Mouse (Mus musculus) left cerebral cortex, adult 18-20 months (tissue): Measurements from ENCODE around the gene P4hb. TPM values are rescaled to one million over a fixed set of nuclear protein-coding genes. Genes with fewer than 3 reads are reported as not detected.
"Not testable (repeated sequence)": the region's sequence is repeated elsewhere in the genome, so short reads cannot be mapped to it uniquely, and the experiment has no call there.

ENCODE experiments used
- DNase-seq, 2 experiments: peaks; one replicate each; pipeline ENCODE4 v3.0.0; 2021 to 2022; ENCODE audit warnings: low spot score in 2 of 2, mixed read lengths in 1 of 2
- total RNA-seq, 2 experiments: library from RNA; stranded (reverse); gene quantifications; 2 replicates each; pipeline ENCODE4 v1.2.3; 2021

The P4hb gene
- total RNA-seq, 2 experiments from 2014 or later: 127 to 129 TPM

- no peak for DNase-seq
Observed at GRCm38 (mm10) chr11:120573585-120574277, 678 bp upstream of the P4hb start.

- no peak for DNase-seq
Observed at GRCm38 (mm10) chr11:120572417-120572751, 669 bp downstream of the P4hb start.

DNA sequence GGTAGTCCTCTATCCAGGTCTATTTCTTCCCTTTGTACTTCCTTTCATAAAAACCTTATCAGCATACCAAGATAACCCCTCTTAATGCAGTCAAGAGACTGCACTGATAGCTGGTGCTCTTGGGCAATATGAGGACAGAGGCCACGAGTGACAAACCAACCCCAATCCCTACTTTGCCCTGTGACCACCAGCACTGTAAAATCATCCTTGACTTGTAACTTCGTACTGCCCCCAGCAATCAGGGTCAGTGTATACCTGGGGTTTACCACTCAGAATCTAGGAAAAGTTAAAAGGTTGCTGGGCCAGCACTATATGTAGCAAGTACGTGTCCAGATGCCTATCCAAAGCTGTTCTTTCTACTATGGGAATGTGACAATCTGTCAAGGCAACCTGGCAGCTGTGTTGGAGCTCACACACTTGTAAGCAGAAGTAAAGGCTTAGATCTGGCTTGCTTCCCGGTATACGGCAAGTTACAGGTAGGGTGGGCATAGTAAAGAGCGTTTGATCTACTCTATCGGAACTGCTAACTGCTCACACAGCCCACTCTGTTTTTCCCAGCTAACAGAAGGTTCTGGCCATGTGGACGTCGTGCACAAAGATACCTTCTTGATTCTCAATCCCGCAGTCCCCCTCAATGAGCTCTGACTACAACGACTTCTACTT is 1.2 kb downstream of the P4hb start:
- no peak for DNase-seq

- DNase-seq: no peak
Observed at GRCm38 (mm10) chr11:120571122-120571521, 1.9 kb downstream of the P4hb start.

DNA sequence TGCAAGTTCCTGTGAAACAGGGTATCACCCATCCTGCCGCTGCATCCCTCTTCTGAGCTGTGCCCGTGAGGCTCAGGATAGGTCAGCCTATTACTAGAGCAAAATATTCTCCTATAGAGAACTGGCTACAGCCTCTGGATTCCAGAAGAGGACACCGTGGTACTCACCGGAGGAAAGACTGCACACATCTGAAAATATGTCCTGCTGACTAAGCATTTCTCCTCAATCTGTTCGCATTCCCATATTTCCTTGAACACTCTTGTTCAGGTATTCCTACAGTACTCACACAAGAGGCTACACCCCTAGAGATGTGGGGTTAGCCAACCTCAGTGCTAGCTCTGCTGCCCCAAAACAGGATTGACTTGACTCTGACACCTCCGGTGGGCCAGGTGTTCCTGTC is 4.7 kb downstream of the P4hb start:
- no peak for DNase-seq

DNA sequence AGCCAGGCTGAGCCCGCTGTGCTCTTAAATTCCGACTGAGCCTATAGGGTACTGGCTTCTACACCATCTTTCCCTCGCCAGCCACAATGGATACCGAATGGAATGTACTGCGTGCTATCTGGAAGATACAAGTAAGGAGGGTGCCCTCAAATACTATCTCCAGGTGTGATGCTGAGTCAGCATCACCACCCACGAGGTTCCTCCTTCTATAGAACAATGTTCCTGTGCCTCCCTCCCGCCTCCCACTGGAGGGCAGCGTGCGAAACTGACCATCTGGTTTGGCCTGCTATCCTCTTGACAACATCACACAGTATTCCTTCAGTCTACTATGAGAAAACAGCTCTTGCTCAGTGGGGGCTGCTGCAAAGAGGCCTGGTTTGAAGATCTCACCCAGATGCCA is 7.9 kb downstream of the P4hb start:
- DNase-seq: no peak

DNA sequence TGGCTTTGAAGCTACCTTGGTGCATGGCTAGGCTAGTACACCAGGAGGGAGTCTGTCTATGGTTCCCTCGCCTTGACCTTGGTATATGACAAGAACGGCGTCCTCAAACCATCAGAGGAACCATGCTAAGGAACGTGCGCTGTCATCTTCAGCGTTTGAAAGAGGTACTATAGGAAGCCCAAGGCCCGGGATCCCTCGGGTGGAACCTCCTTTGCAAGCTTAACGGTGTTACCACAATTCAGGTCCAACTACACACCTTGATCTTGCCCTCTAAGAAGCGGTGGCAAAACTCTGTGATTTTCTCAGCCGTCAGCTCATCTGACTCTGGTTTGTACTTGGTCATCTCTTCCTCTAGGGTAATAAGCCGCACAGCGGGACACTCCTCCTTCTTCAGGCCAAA is 10.1 kb downstream of the P4hb start:
- DNase-seq: no peak

DNA sequence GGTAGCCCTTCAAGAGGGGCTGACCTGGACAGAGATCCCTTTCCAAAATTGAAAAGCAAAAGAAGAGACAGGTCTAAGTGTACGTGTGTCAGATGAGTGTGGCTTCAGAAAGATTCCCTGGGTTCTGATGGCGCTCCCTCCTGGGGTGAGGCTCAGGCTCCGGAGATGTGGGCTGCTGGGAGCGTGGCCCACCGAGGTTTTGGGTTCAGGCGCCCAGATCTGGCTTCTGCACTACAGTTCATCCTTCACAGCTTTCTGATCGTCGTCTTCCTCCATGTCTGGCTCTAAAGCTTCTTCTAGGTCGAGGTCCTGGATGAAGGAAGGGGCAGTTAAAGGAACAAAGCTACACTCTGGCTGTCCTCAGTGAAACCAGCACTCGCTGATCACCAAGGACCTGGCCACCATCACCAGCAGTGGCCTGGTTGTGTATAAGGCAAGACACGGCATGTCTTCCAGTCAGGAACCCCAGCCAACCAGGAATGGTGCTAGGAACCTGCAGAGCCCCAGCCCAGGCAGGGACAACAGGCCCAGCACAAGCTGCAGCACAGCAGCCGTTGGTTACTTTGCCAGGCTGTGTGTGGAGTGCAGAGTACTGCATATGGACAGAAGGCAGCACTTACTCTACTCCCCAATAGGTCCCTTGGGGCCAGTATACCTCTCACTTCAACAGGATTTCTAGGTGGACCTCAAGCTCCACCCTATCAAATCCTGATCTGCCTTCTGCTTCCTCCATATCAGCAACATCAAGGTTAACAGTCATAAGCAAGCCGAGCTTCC is 11.9 kb downstream of the P4hb start:
- no peak for DNase-seq

GRCm38 (mm10) chr11:120558843-120559242 is 14.2 kb downstream of the P4hb start:
- not testable (repeated sequence) for DNase-seq

GRCm38 (mm10) chr11:120555260-120555659 is 17.8 kb downstream of the P4hb start:
- no peak for DNase-seq

DNA sequence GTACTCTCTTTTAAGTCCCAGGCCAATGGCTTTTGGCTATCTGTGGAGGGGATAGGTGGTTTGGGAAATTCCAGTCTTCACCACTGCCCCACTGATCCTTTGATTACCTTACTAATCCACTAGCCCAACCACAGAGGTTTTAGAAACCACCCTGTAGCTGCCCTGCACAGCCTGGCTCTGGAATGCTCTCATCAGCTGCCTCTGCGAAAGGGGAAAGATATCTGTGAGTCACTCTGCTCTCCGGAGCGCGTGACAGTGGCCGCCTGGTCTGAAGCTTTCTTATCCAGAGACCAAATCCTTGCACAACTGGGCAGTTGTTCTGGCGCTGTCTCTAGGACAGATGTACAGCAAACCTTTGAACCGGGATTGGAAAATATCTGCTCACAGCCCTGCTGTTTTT is 18.2 kb downstream of the P4hb start:
- DNase-seq: no peak

- no peak for DNase-seq
Observed at GRCm38 (mm10) chr11:120552736-120553135, 20.3 kb downstream of the P4hb start.

DNA sequence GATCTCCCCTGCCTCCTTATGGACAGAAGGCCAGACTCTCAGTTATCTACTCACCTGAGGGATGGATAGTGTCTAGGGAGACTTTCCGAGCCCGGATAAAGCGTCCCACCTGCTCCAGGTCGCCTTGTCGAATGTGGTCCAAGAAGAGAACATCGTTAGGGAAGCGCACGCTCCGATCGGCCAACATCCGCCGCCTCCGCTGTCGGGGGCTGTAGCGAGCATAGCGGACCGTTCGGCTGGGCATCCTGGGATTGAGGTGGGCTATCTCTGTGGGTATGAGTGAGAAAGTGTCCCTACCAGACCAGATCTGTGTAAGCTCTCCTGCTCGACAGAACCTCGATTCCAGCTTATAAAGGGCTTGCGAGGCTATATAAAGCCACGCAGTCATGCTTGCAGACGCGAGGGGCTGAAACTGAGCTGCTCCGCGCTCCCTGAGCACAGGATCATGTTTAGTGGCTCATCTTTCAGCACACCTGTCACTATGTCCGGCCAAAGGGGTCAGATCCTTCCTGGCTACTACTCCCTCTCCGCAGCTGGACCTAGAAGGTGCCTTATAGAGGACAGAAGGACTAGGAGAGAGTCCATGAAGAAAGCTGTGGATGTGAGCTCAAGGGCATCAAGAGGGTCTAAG is 22.1 kb downstream of the P4hb start, which contains the start of gene Ppp1r27:
TSS of gene Ppp1r27 (minus strand) at position 323 of the 631 bp plus-strand sequence.
- DNase-seq: no peak

DNA sequence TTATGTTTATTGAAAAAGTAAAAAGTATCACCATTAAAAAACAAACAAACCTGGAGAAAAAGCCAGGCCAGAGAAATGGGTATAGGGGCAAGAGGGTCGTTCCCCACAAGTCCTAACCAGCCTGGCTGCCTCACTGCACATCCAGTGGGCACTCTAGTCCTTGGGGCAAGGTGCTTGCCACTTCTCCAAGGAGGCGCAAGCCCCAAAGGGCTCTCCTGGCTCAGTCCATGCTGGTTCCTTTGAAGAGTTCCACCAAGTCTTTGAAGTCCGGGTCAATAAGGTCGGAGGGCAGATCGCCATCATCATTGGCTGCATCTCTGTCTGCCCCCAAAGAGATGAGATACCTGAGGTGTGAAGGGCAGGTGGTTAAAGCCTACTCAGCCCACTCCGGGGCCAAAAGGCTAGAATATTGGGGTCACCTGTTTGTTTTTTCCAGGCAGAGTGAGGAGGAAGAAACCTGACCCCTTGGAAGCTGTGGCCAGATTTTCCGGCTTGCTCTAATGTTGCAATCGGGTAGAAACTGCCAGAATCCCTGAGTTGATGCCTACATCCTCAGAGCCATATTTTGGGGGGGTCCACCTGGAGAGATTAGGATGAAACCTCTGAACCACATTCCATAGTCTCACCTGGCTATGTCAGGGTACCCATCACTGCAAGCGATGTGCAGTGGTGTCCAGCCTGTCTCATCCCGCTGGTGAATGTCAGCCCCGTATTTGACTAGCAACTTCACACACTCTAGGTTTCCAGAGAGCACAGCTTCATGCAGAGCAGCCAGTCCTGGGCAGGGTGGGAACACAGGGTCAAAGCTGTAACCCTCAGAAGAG is 22.9 kb downstream of the P4hb start:
- no peak for DNase-seq

DNA sequence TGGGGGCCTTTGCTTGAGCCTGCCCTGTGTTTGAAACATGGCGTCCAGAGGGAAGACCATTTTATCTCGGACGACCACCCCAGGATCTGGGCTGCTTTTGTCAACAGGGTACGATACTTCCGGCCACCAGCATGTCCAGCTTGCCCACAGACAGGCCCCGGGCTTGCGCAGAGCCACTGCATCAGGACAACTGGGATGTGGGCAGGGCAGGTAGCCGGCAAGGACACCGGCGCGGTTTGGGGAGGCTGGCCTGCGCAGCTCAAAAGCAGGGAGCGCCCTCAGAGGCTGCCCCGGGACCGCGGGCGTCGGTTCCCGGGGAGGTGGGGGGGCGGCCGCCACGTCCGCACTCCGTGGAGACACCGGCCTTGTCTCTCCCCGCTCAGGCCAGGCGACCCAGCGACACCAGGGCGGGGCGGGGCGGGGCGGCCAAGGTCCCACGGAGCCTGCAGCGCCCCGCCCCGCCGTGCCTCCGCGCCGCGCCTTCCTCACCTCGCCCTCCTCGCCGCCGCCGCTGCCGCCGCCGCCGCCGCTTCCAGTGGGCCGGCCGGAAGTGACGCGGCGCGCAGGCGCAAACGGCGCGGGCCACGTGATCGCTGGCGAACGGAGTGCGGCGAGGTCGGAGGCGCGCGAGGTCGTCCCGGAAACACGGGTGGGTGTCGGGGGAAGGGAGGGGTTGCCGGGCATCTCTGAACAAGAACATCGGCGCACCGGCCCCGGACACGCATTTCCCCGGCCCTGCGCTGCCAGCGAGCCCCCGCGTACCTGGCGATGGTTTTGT is 23.7 kb downstream of the P4hb start, which contains the start of gene Mcrip1:
TSS of gene Mcrip1 (minus strand) at position 560 of the 778 bp plus-strand sequence.
- peak; percentile 95 to 96 for DNase-seq

- no peak for DNase-seq
Observed at GRCm38 (mm10) chr11:120548786-120549167, 24.3 kb downstream of the P4hb start.

- DNase-seq: no peak
Observed at GRCm38 (mm10) chr11:120548214-120548613, 24.8 kb downstream of the P4hb start.

GRCm38 (mm10) chr11:120547469-120547868 is 25.6 kb downstream of the P4hb start:
- DNase-seq: no peak

DNA sequence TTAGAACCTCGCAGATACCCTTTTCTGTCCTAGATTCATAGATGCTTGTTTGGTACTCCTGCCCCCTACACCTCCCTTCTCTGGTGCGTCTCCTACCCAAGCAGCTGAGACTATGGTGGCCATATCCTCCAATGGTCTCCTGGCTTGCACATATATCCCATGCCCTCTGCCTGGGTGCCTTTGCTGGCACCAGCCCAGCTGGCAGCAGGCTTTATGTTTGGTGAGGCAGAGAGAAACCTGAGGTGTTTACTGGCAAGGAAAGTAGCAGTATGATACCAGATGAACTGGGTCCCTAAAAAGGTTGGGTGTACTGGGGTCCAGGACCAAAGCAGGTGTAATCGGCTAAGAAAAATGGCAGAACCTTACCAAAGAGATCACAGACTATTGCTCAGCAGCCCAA is 27.1 kb downstream of the P4hb start:
- no peak for DNase-seq

DNA sequence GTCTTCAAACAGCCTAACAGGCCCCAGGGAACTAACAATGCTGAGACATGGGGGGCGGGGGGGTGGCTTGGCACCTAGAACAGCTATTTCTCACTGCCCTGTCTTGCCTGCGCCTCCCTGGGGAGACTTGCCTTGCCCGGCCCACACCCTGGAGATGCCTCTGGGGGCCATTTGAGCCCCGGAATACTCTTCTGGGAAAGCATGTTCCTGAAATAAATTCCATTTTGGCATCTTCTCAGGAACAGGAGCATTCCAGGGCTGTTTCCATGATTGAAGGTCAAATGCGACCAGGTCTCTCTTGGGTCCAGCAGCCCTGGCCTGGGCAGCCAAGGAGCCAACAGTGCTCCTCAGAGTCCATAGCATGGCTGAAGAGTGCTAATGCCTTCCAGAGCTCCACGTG is 30.7 kb downstream of the P4hb start:
- DNase-seq: no peak
